Mouse (Mus musculus) frontal cortex, postnatal 14 days (tissue): ENCODE measurements around the gene Eya2.
"Not testable (repeated sequence)": the region's sequence is repeated elsewhere in the genome, so short reads cannot be mapped to it uniquely, and the experiment has no call there.

ENCODE experiments used
- DNase-seq, 2 experiments: peaks; one replicate each; pipeline ENCODE4 v3.0.0; 2022; ENCODE audit warnings: low spot score in 2 of 2

Gene Eya2

DNA sequence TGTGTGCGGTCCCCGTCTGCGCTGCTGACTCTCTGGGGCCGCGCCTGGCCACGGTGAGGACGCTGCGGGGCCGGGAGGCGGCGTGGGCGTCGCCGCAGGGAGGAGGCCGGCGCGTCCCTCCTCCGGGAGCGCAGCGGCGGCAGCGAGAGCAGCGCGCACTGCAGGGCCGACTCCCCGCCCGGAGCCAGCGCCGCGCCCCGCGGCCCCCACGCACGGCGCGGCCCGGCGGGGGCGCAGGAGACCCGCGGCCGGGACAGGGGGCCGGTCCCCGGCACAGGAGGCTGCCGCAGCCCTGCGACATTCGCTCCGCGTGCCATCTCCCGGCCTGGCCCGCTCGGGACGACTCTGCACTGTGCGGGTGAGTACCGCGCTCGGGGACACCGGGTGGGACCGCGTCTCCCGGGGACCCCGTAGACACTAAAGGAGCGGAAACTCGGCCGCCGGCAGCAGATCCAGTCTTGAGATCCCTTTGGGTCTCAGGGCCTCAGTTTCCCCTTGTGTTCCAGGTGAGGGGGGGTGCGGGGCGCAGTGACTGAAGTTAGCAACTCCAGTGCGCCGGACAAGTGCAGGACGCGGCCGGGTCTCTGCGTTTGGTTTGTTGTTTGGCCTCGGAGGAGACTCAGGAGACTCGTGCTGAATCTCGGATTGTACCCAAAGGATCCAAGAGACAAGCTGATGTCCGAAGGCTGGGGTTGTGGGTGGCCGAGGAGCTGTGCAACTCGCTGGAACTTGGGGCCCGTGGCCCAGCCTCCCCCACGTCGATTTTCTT, at the start of gene Eya2:
Eya2 (plus strand) TSS at position 126 of the 769 bp plus-strand sequence.
- DNase-seq = no peak

DNA sequence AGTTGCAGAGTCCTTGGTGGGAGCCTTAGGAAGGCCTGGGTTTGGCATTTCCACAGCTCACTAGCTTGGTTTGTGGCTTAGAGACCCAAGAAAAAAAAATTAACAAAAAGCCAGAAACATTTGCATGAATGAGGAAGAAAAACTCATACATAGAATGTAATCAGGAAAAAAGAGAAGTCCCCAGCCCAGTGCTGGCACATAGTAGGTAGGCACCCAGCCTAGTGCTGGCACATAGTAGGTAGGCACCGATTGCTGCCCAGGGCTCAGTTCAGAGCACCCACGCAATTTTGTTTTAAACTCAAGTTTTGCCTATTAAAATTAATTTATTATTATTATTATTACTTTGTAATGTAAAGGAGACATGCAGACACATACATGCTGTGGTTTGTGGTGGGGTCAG, 49.1 kb upstream of the Eya2 start:
- no peak for DNase-seq

DNA sequence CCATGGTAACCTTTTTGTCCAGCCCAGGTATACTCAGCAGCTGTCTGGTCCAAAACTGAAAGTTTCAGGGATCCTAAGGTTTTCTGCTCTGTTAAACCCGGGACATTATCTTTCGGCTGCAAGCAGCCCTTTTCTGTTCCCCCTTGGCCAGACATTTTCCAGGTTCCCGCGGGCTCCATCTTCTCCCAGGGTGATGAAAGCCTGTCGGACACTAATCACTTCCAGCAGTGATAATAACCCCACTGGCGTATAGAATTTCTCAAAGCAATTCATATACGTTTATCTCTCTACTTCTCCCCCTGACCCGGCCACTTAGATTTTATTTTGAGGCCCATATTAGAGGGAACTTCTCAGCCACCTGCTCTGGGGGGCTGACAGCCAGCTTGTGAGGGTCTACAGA, 48.5 kb upstream of the Eya2 start:
- no peak for DNase-seq

DNA sequence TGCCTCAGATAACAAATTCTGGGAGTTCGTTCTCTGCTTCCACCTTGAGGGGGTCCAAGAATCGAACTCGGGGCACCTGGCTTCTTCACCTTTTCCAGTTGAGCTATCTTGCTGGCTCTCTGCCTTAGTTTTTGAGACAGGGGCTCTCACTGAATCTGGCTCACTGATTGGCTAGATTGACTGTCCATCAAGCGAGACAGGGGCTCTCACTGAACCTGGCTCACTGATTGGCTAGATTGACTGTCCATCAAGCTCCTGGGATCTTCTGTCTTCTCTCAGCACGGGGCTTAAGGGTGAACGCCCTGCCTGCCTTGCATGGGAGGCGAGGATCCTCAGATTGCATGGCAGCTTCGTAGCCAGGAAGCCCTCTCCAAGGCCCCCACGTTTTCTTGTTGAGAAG, 47.4 kb upstream of the Eya2 start:
- peak; percentile 13 to 40 for DNase-seq

DNA sequence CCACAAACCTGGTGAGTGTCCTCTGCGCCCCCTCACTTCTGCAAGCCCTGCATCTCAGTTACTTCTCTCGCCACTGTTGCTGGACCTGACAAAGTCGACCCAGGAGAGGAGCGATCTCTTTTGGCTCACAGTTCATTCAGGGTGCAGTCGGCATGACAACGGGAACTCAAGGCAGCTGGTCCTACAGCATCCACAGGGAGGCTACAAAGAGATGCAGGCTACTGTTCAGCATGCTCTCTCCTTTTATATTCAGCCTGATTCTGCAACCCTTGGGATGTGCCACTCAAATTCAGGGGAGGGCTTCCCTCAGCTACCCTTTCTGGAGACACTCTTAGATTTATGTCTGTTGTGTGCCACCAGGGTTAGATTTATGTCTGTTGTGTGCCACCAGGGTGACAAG, 46.2 kb upstream of the Eya2 start:
- no peak for DNase-seq

DNA sequence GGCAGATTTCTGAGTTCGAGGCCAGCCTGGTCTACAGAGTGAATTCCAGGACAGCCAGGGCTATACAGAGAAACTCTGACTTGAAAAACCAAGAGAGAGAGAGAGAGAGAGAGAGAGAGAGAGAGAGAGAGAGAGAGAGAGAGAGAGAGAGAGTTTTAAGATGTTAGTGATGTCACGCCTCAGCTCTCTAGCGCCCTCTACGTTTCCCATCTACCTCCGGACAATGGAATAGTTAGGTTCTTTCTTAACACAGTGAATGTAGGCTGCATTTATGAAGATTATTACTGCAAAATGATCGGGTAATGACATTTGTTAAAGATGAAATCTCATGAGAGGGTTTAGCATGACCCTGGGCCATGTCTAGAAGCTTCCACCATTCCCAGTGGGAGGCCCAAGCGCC, 44.4 kb upstream of the Eya2 start:
- not testable (repeated sequence) for DNase-seq

DNA sequence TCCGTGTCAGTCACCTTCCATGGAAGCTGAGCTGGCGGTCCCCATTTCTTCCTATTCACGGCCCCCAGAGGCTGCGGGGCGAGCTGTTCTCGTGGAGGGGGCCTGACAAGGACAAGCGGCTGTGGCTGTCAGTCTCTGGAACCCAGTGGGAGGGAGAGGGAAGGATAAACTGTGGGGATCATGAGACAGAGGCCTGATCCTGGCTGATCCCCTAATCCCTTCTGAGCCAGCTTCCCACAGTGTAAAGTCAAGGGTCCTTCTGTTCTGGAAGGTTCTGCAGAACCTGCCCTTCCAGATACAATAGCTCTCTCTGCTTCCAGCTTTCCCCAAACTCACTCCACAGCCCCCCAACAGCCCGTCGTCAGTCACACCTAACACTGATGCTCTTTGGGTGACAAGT, 40.8 kb upstream of the Eya2 start:
- DNase-seq = no peak

DNA sequence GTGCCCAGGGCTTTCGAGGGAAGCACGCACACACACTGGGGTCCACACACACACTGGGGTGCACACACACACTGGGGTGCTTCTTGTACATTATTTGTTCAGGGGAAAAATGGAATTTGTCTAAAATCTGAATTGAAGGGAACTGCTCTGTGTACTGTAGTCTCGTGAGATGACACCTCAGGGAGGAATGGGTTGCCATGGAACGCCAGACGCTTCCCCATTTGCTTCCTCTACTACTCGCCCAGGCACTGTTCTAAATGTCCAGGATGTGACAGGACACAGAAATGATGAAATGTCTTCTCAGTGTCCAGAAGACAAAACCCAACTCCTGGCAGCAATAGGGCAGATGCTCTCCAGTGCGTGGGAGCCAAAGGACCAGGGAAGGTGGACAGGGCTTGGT, 37.6 kb upstream of the Eya2 start:
- no peak for DNase-seq

DNA sequence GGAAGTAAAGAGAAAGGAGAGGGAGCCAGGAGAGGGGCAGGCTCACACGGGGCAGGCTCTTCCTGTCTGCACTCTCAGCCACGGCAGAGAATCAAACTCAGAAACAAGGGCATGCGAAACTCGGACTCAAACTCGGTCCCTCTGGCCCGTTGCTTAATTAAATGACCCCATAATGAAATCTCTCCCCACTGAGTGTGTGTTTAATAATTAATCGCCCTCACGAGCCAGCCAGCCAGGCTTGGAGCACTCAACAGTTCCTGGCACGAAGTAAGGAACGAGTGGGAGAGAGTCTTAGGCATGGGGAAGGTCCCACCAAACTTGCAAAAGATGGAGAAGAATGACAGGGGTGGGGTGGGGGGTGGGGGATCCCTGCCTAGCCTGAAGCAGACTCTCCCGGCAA, 35.9 kb upstream of the Eya2 start:
- no peak for DNase-seq

DNA sequence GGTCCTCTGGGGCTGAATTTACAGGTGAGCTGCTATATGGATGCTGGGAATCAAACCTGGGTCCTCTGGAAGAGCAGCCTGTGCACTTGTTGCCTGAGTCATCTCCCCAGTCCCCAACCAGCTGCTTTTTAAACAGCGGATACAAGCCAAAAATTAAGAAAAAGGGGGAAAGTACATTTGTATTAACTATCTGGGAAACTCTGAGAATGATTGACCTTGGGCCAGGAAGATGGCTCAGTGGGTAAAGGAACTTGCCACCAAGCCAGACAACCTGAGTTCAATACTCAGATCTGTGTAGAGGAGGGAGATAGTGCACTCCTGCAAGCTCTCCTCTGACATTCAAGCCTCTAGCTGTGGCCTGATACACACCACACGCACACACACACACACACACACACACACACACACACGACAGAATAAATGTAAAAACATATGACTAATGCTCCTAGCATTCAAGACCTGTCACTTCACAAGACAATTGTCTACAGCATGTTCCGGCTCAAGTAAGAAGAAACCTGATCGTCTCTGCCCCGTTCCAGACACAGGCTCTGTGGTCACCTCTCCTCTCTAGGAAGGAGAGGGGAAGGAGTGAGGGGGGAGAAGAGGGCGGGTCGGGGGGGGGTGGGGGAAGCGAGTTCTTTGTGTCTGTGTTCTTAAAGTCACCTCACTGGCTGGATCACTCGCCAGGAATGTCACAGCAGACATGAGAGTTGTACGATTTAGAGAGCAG, 35.2 kb upstream of the Eya2 start:
- no peak for DNase-seq

DNA sequence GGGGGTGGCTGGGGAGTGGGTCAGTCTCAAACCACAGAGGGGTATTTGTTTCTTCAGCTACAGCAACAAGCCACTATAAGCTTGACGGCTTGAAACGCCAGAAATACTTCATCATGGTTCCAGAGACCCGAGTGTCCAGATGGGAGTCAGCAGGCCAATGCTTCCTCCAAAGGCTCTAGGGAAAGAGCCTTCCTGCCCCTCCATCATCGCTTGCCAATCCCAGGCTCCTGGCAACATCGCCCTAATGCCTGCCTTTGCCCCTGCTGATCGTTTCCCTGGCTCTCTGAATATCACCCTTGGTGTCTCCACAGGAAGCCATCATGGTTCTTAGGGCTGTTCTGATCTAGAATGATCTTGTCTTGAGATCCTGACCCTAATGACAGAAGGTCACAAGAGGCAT, 33.0 kb upstream of the Eya2 start:
- no peak for DNase-seq

DNA sequence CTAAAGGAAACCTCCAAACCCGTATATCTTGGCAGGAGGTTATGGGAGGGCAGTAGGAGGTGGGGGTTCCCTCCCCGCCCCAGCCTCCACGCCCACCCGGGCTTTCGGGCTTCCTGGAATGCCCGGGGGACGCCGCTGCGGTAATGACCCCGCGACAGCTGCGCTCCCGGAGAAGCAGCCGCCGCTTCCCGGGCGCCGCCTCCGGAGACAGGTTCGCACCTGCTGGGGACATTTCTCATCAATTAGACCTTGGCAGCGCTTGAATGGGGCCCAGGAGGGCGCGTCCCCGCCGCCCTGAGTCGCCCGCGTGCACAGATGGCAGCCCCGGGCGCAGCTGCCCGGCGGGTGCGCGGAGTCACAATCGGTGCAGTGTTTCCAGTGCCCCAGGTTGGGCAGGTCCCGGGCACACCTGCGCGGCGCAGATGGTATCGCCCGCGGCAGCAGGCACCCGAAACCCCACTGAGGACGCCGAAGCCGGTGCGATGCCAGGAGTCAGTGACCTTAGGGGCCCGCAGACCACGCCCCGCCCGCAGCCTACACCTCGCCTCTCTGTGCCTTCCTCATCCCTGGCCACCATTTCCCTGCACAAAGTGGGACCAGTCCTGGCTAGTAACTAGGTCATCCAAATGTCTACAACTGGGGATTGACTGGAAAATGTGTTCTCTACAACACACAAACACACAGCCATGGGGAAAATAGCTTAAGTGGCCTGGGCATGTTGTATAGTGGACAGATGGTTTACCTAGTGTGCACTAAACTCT, 31.4 kb upstream of the Eya2 start:
- peak; percentile 11 to 15 for DNase-seq

DNA sequence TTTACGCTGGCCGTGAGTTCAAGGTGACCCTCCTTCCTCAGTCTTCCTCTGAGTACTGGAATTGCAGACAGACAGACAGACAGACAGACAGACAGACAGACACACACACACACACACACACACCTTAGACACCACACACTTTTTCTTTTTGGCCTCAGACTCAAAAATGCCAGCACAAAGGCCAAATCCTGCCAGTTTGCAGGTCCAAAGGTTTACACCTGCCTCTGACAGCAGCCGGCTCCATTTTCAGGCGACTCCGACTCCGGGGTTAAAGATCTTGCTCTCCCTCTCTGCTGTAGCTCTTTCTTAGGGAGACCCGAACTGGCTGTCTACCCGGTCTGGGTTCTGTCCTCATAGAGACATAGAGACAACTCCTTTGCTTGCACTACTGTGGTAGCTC, 30.7 kb upstream of the Eya2 start:
- DNase-seq = no peak

DNA sequence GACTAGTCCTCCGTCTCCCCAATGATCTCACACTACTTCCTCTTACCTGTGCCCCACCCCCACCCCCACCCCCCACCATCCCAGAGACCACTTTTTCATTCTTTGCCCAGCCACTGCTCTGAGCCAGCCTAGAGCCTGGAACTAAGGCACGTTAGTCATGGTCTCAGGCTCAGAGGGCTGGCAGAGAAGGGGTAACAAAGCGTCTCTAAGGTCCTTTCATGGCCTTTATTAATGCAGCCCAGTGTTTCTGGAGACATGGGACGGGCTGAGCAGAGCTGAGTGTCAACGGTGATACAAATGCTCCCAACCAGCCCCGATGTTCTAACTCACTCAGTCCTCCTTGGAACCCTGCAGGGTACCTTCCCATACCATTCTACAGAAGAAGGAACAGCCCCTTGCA, 30.2 kb upstream of the Eya2 start:
- no peak for DNase-seq

DNA sequence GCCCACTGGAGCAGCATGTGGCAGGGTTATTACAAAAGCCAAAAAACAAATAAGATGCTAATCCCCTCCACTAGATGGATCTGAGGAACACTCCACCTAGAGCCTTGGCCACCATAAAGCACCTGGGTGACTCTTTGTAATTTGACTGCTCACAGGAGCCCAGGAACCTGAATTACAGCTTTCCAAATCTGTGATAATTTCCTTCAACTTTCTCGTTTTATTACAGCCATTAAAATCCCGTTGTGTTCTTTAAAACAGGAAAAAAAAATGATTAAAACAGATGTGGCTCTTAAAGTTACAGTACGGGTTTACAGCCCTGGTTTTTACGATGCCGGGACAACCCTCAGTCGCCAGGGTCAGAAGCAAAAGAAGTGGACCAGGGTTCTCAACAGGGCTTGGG, 27.9 kb upstream of the Eya2 start:
- DNase-seq = no peak

DNA sequence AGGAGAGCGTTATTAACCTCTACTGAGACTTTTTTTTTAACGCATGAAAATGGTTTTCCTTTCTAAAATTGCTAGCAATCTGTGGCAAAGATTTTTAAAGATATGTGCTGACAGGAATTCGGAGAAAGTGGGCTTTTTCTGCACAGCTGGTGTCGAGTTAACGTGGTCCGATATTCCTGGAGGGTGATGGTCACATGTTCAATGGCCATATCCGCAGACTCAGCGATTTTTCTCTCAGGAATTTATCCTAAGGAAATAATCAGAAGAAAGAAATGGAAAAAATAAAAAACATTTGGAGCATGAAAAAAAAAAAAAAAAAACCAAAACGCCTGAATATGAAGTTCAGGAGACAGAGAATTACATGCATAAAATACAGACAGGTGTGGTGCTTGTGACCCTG, 27.0 kb upstream of the Eya2 start:
- no peak for DNase-seq

DNA sequence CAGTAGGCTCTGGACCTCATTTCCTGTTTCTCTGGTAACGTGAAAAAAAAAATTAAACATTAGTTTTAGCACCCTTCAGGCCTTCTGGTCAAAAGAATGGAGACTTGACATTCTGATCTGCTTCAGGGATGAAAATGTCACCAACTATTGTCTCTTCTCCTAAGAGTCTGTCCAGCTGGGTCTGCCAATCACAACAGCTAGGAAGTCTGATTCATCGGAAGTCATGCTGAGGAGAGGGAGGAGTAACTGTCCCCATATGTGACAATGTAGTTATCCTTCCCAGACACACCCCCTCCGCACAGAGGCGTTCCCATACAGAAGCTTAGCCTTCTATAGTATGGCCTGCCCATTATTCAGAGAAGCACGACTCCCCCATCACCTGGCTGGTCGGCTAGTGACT, 25.9 kb upstream of the Eya2 start:
- DNase-seq = no peak

DNA sequence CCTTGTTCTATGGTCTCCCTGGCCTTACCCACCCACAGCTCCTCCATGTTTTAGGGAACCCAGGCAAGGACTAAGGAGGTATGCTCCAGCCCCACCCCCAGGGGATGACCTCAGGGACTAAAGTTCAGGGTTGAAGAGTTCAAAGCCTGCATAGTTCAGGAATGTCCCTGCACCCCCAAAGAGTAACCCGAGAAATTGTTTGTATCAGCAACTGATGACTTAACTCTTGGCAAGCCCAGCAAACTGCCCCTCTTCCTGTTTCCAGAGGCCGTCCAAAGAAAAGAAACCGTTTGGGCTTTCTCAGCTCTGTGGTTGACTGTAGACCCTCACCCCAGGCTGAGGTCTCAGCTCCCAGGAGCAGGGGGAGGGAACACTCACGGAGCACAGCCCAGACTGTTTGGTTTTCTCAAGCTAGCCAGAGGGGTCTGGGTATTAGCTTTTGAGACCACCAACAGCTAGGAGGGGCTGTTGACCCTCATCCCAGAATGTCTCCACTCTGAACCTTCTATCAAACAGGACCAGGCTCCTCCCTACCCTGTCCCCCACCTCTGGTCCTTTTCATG, 23.5 kb upstream of the Eya2 start:
- no peak for DNase-seq

DNA sequence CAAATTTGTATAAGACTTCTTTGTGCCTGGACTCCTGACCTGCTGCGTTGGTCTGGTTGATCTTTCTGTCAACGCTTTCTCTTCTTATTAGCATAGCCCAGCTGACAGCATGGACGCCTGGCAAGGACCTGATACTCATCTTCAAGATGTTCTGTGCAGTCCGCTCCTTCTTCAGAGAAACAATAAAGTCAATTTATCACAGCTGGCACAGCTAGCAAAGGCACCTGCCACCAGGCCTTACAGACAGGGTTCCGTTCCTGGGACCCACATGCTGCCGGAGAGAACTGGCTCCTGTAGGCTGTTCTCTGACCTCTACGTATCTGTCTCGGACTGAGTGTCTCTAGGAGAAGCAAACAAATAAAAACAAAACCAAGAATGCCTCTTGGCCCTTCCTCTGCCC, 11.8 kb upstream of the Eya2 start:
- no peak for DNase-seq

DNA sequence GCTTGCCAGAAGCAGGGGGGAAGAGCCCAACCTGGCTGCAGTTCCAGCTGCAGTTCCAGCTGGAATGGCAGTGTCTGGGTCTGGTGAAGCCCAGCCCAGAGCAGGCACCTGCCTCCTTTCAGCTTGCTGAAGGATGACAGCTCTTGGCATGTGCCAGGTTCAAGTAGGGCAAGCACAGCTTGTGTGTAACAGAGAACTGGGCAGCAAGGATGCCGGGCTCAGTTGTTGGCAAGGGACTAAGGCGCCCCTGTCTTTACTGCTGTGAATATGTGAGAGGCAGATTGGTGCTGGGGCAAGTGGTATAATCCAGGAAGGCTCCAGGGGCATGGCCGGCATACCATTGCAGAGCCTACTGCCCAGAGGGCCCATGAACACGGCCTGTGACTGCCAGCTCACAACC, 11.3 kb upstream of the Eya2 start:
- no peak for DNase-seq

DNA sequence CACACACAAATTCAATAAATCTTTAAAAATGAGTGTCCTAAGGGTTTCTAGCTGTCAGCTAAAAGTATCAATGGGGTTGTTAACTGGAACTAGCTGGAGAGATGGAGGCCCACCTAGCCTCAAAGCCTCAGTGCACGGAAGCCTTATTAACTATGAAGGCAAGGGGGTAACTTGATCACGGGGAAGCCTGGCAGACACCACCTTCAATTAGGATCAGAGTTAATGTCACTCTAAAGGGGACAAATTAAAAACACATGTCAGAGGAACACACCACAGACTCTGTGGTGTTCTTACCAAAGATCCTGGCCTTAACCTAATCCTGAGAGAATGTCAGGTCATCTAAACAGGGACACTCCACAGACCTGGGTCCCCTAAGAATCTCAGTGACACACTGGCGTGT, 10.3 kb upstream of the Eya2 start:
- DNase-seq = no peak

DNA sequence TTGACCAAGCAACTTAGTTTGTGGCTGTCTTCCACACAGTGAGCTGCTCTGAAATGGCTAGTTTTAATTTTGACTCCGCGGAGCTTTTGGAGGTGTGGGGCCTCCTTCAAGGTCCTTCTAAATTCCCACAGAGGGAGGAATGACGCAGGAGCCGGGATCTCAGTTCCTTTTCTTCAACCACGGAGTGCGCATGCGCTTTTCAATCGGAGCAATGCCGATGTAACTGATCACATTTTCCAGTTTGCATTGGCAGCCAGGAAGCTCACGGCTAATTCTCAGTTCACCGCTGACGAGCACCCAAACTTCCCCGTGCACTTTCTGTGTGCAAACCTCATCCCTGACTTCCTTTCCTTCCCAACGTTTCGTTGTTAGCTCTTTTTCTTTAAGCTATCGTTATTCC, 4.1 kb upstream of the Eya2 start:
- no peak for DNase-seq

DNA sequence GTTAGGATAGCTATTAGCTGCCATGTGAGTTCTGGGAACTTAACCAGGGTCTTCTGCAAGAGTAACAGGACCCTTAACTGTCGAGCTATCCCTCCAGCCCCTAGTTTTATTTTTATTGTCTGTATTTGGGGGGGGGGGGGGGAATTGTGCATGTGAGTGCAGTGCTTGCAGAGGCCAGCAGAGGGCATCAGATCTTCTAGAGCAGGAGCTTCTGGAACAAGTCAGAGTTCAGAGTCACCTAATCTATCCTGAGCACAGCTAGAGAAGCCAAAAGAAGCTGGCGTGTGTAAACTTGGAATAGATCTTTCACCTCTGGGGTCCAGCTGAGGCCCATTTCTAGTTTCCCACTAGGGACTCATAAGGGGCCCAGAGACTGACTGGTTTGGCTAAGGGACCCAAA, 1.1 kb upstream of the Eya2 start:
- DNase-seq = no peak
